Mouse (Mus musculus): ENCODE measurements around the gene Tmem120a.

DNA sequence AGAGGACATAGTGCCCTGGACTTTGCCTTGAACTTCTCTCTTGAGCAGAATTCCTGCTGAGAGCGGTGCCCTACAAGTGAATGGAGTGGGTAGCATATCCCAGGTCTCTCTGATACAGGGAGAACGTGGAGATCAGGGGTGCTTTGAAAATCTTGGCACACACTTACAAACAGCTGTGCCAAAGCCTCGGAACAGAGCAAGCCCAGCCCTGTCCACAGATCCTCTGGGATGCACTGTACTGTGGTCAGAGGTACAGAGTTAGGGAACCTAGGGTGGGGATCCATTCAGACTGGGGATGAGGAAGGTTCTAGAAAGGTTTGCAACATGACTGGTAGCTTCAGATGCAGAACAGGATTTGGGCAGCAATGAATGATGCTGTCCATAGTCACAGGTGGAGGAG, 24.1 kb downstream of the Tmem120a start:
- TF ChIP-seq POLR2A (IDR thresholded peaks at IDR 0.05; ENCODE audit: borderline replicate concordance, low read depth, low read length) (no peak), CTCF (IDR thresholded peaks at IDR 0.05; ENCODE audit: low read depth, low read length) (no peak)
